Mouse (Mus musculus): ENCODE measurements around the gene Mxd4. TPM values are rescaled to one million over a fixed set of nuclear protein-coding genes. Genes with fewer than 3 reads are reported as not detected.

Mxd4 gene
- polyA plus RNA-seq, 1 experiment from 2014 or later: 21.6 TPM

- 89% methylated on average over 4 of the region's 4 CpGs for WGBS
- Histone ChIP-seq H3K4me1 (peaks cover 5% of the 10 kb centered on the region), H3K27me3 (ENCODE audit: insufficient read depth, poor library complexity, severe bottlenecking) (peaks cover 5% of the 10 kb centered on the region; the same call in 1 of the 2 replicates), H3K4me3 (no peak overlapping the region), H3K36me3 (peaks cover 88% of the 10 kb centered on the region), H3K9me3 (no peaks in the 10 kb centered on the region), H3K27ac (no peak overlapping the region)
- DNase-seq (ENCODE audit: low spot score): peak; percentile 27
Observed at GRCm38 (mm10) chr5:34177821-34178220, 9.7 kb downstream of the Mxd4 start.

- H3K4me3 ChIP-seq: no peak overlapping the region
- H3K9me3 ChIP-seq: no peaks in the 10 kb centered on the region
- 95% methylated on average over 2 of the region's 2 CpGs for WGBS
- DNase-seq (ENCODE audit: low spot score): no peak
- no peak overlapping the region for H3K27ac ChIP-seq
- peaks cover 85% of the 10 kb centered on the region for H3K36me3 ChIP-seq
- no peaks in the 10 kb centered on the region for H3K4me1 ChIP-seq
- peaks cover 5% of the 10 kb centered on the region; the same call in 1 of the 2 replicates for H3K27me3 ChIP-seq (ENCODE audit: insufficient read depth, poor library complexity, severe bottlenecking)
Observed at GRCm38 (mm10) chr5:34177091-34177490, 10.4 kb downstream of the Mxd4 start.

GRCm38 (mm10) chr5:34176691-34177090 is 10.8 kb downstream of the Mxd4 start:
- 72% methylated on average over 10 of the region's 10 CpGs for WGBS
- H3K36me3 ChIP-seq: peaks cover 81% of the 10 kb centered on the region
- no peaks in the 10 kb centered on the region for H3K4me1 ChIP-seq
- DNase-seq (ENCODE audit: low spot score): peak; percentile 68
- no peak overlapping the region for H3K4me3 ChIP-seq
- no peak overlapping the region for H3K27ac ChIP-seq
- H3K27me3 ChIP-seq (ENCODE audit: insufficient read depth, poor library complexity, severe bottlenecking): peaks cover 5% of the 10 kb centered on the region; the same call in 1 of the 2 replicates
- no peaks in the 10 kb centered on the region for H3K9me3 ChIP-seq

- peaks cover 69% of the 10 kb centered on the region for H3K36me3 ChIP-seq
Observed at GRCm38 (mm10) chr5:34175403-34175694, 12.2 kb downstream of the Mxd4 start.

GRCm38 (mm10) chr5:34174550-34175402 is 12.7 kb downstream of the Mxd4 start:
- H3K36me3 ChIP-seq: peaks cover 64% of the 10 kb centered on the region
- peaks cover 5% of the 10 kb centered on the region; the same call in 1 of the 2 replicates for H3K27me3 ChIP-seq (ENCODE audit: insufficient read depth, poor library complexity, severe bottlenecking)
- DNase-seq (ENCODE audit: low spot score): no peak
- 70% methylated on average over 5 of the region's 5 CpGs for WGBS
- H3K4me3 ChIP-seq: no peak overlapping the region
- peaks cover 2% of the 10 kb centered on the region; the same call in 1 of the 2 replicates for H3K4me1 ChIP-seq
- no peak overlapping the region for H3K27ac ChIP-seq
- no peaks in the 10 kb centered on the region for H3K9me3 ChIP-seq

More at GRCm38 (mm10) chr5:34175403-34175694, 12.2 kb downstream of the Mxd4 start:
- no peak for DNase-seq (ENCODE audit: low spot score)
- Histone ChIP-seq H3K9me3 (no peaks in the 10 kb centered on the region), H3K27ac (no peak overlapping the region), H3K4me3 (no peak overlapping the region), H3K27me3 (ENCODE audit: insufficient read depth, poor library complexity, severe bottlenecking) (peaks cover 5% of the 10 kb centered on the region; the same call in 1 of the 2 replicates), H3K4me1 (no peaks in the 10 kb centered on the region; the same call in 1 of the 2 replicates)
- 31% methylated on average over 5 of the region's 5 CpGs for WGBS

- peaks cover 5% of the 10 kb centered on the region; the same call in 1 of the 2 replicates for H3K27me3 ChIP-seq (ENCODE audit: insufficient read depth, poor library complexity, severe bottlenecking)
- H3K9me3 ChIP-seq: no peaks in the 10 kb centered on the region
- DNase-seq (ENCODE audit: low spot score): no peak
- WGBS: 82% methylated on average over 2 of the region's 2 CpGs
- H3K4me1 ChIP-seq: peaks cover 4% of the 10 kb centered on the region; the same call in 1 of the 2 replicates
- peaks cover 63% of the 10 kb centered on the region for H3K36me3 ChIP-seq
- H3K27ac ChIP-seq: no peak overlapping the region
- H3K4me3 ChIP-seq: no peak overlapping the region
Observed at GRCm38 (mm10) chr5:34174021-34174420, 13.5 kb downstream of the Mxd4 start.

GRCm38 (mm10) chr5:34170726-34171125 is 16.8 kb downstream of the Mxd4 start:
- H3K4me1 ChIP-seq: peaks cover 4% of the 10 kb centered on the region; the same call in 1 of the 2 replicates
- WGBS: 78% methylated on average over 4 of the region's 4 CpGs

GRCm38 (mm10) chr5:34169954-34170353 is 17.6 kb downstream of the Mxd4 start:
- H3K36me3 ChIP-seq: peaks cover 27% of the 10 kb centered on the region; the same call in 1 of the 2 replicates
- WGBS: 85% methylated on average over 3 of the region's 3 CpGs

More at GRCm38 (mm10) chr5:34170726-34171125, 16.8 kb downstream of the Mxd4 start:
- H3K27me3 ChIP-seq (ENCODE audit: insufficient read depth, poor library complexity, severe bottlenecking): no peaks in the 10 kb centered on the region
- H3K27ac ChIP-seq: no peak overlapping the region
- H3K9me3 ChIP-seq: no peaks in the 10 kb centered on the region
- peaks cover 30% of the 10 kb centered on the region for H3K36me3 ChIP-seq
- DNase-seq (ENCODE audit: low spot score): no peak
- no peak overlapping the region for H3K4me3 ChIP-seq

GRCm38 (mm10) chr5:34168950-34169891 is 18.3 kb downstream of the Mxd4 start, which contains the start of the genes Poln and Haus3:
Gene Poln (minus strand): TSS chr5:34169448.
Gene Haus3 (minus strand): TSS chr5:34169527.
- no peaks in the 10 kb centered on the region for H3K27me3 ChIP-seq (ENCODE audit: insufficient read depth, poor library complexity, severe bottlenecking)
- H3K4me3 ChIP-seq: peak within 1 kb of the TSS; percentile 82
- peak within 1 kb of the TSS; percentile 95 for H3K27ac ChIP-seq
- peaks cover 24% of the 10 kb centered on the region for H3K36me3 ChIP-seq
- H3K9me3 ChIP-seq: no peaks in the 10 kb centered on the region
- H3K4me1 ChIP-seq: peaks cover 9% of the 10 kb centered on the region; the same call in 1 of the 2 replicates
- peak; percentile 100 for DNase-seq (ENCODE audit: low spot score)
- WGBS: under 1% methylated on average over 57 of the region's 57 CpGs

More at GRCm38 (mm10) chr5:34169954-34170353, 17.6 kb downstream of the Mxd4 start:
- Histone ChIP-seq H3K4me1 (peaks cover 5% of the 10 kb centered on the region; the same call in 1 of the 2 replicates), H3K27ac (peak overlapping the region; percentile 95), H3K9me3 (no peaks in the 10 kb centered on the region), H3K27me3 (ENCODE audit: insufficient read depth, poor library complexity, severe bottlenecking) (no peaks in the 10 kb centered on the region), H3K4me3 (peak overlapping the region; percentile 82)
- DNase-seq (ENCODE audit: low spot score): no peak

- H3K27me3 ChIP-seq (ENCODE audit: insufficient read depth, poor library complexity, severe bottlenecking): no peaks in the 10 kb centered on the region
- peaks cover 16% of the 10 kb centered on the region for H3K36me3 ChIP-seq
- H3K4me1 ChIP-seq: peaks cover 9% of the 10 kb centered on the region; the same call in 1 of the 2 replicates
- no peak for DNase-seq (ENCODE audit: low spot score)
- peak overlapping the region; percentile 82; the same call in 1 of the 2 replicates for H3K4me3 ChIP-seq
- H3K9me3 ChIP-seq: no peaks in the 10 kb centered on the region
- WGBS: 84% methylated on average over 4 of the region's 4 CpGs
- H3K27ac ChIP-seq: no peak overlapping the region
Observed at GRCm38 (mm10) chr5:34167857-34168256, 19.7 kb downstream of the Mxd4 start.

- Histone ChIP-seq H3K4me3 (no peak overlapping the region), H3K36me3 (peaks cover 26% of the 10 kb centered on the region), H3K27me3 (ENCODE audit: insufficient read depth, poor library complexity, severe bottlenecking) (no peaks in the 10 kb centered on the region), H3K4me1 (peaks cover 9% of the 10 kb centered on the region; the same call in 1 of the 2 replicates), H3K27ac (no peak overlapping the region), H3K9me3 (no peaks in the 10 kb centered on the region)
- WGBS: 45% methylated on average over 4 of the region's 4 CpGs
- DNase-seq (ENCODE audit: low spot score): no peak
Observed at GRCm38 (mm10) chr5:34165793-34166192, 21.7 kb downstream of the Mxd4 start.

- no peak for DNase-seq (ENCODE audit: low spot score)
- Histone ChIP-seq H3K9me3 (no peaks in the 10 kb centered on the region), H3K4me3 (no peak overlapping the region), H3K4me1 (no peaks in the 10 kb centered on the region), H3K27me3 (ENCODE audit: insufficient read depth, poor library complexity, severe bottlenecking) (no peaks in the 10 kb centered on the region), H3K36me3 (peaks cover 9% of the 10 kb centered on the region), H3K27ac (no peak overlapping the region)
Observed at GRCm38 (mm10) chr5:34148476-34148875, 39.0 kb downstream of the Mxd4 start.

All from heart, embryonic 10.5 days (tissue).